ENCODE assay signal across 7 mouse cellular contexts in the genomic region with DNA sequence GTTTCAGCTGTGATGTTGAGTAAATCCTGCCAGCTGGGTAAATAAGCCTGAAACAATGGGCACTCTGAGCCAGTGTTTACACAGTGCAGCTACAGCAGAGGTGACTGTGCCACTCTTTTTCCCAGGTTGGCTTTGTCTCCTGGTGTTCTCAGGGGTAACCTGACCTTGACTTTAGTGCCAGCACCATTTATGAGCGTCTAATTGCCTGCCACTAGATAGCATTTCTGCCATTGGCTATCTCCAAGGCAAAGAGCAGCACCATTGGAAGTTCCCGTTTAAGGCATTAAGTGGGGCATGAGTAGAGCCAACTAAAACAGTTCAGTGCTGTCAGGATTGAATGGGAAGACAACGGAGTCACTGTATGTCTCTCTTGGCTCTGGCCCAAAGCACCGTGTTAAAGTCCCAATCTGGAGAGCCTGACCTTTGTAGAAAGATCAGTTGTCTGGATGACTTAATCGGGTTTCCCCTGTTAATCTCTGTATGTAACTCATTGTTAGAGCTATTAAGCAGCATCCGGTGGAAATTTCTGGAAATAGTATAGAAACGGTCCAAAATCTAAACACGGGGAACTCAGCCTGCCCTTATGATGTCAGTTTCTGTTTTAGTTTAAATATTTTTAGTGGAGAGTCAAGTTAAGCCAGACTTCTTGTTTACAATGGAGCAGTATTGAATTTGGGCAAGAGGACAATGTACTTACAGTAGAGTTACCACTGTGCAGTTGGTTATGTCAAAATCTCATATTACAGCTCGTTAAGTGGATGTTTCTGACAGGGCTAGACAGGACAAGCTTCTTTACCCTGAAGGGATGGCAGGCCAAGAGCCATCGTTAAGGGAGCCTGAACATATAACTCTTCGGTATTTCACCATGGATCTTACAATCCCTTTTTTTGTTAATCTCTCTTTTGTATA. TPM values are rescaled to one million over a fixed set of nuclear protein-coding genes. Genes with fewer than 3 reads are reported as not detected.
A peak's percentile ranks its signal among the peaks of the same experiment; 100 is the strongest.
DNase-seq lines count a peak whose midpoint lies in the region; ATAC-seq and TF ChIP-seq lines count a peak whose summit lies in the region.

No protein-coding gene starts in this region.

- no peak overlapping the region for H3K4me3 ChIP-seq in heart, embryonic 12.5 days
- no peak overlapping the region for H3K4me3 ChIP-seq in left cerebral cortex, adult 2 months

- H3K9ac ChIP-seq in heart, embryonic 12.5 days = no peak overlapping the region

- H3K4me2 ChIP-seq in heart, embryonic 12.5 days = peak overlapping the region; percentile 2; the same call in 1 of the 2 replicates

- no peaks in the 10 kb centered on the region; the same call in 1 of the 2 replicates for H3K27me3 ChIP-seq in heart, embryonic 12.5 days (replicated peaks)

- no peak for TF ChIP-seq CTCF in left cerebral cortex, adult 2 months (IDR thresholded peaks at IDR 0.05)

- WGBS in heart, embryonic 12.5 days = 22% methylated on average over 11 of the region's 11 CpGs

- H3K9me3 ChIP-seq in heart, embryonic 12.5 days (replicated peaks) = no peaks in the 10 kb centered on the region

- peak; percentile 46 for DNase-seq in testis, postnatal 10 days (ENCODE audit: low spot score)
- DNase-seq in testis, postnatal 14 days (ENCODE audit: low spot score) = no peak
- DNase-seq in lung, adult 18-20 months = peak; percentile 53 to 66
- no peak for DNase-seq in natural killer cell, adult 2 months (ENCODE audit: low spot score in 2 of 2)
- DNase-seq in left cerebral cortex, adult 2 months (ENCODE audit: extremely low spot score in 1 of 2, low spot score in 2 of 2) = no peak

- H3K36me3 ChIP-seq in heart, embryonic 12.5 days = no peaks in the 10 kb centered on the region

- H3K27ac ChIP-seq in heart, embryonic 12.5 days (ENCODE audit: poor library complexity, severe bottlenecking) = peak overlapping the region; percentile 83
- H3K27ac ChIP-seq in left cerebral cortex, adult 2 months = no peak overlapping the region

- peaks cover 19% of the 10 kb centered on the region for H3K4me1 ChIP-seq in heart, embryonic 12.5 days (replicated peaks)

- peak; percentile 86 for ATAC-seq in heart, embryonic 12.5 days (ENCODE audit: insufficient number of reproducible peaks, low FRiP score)
- no peak for ATAC-seq in megakaryocyte, adult 5-6 weeks (ENCODE audit: poor library complexity, severe bottlenecking)

- intact Hi-C loops in left cerebral cortex, adult 2 months (cut with DNase I) = no loop called here

RNA-seq across cellular contexts. Expression of a gene that starts 10.1 kb away (rescaled TPM):
- polyA plus RNA-seq in heart, embryonic 12.5 days (2016; fragmentation: Nextera tagmentation; extraction: Ambion mirVana) = 2.6 and 3.5 TPM in 2 replicates
- 1 to 10 TPM; 3.5 to 5.0 TPM for total RNA-seq in left cerebral cortex, adult 2 months (2021)
- total RNA-seq in megakaryocyte, adult 5-6 weeks (2015) = 19.3 and 28.2 TPM in 2 replicates
- total RNA-seq in megakaryocyte, adult 5-6 weeks (2017) = 13.2 and 21.6 TPM in 2 replicates

Comparison
In these comparisons a context has a peak if more than half of its experiments do, and no peak if none do; other contexts are left out.
1. DNase-seq: peak in testis, postnatal 10 days (single experiment) and lung, adult 18-20 months (2 of 2); none in testis, postnatal 14 days (single experiment), natural killer cell, adult 2 months (0 of 2) and left cerebral cortex, adult 2 months (0 of 2).